Mouse (Mus musculus) adrenal gland, adult 2 months (tissue): Measurements from ENCODE around the gene Cdh13. TPM values are rescaled to one million over a fixed set of nuclear protein-coding genes. Genes with fewer than 3 reads are reported as not detected.

ENCODE experiments used
- DNase-seq: peaks from one replicate; pipeline ENCODE4 v3.0.0; 2021
- long read RNA-seq: library from polyadenylated mRNA; stranded (forward); transcript quantifications from one replicate; pipeline ENCODE4 v2.0.0, GENCODE M21; 2021
- polyA plus RNA-seq: library from polyadenylated mRNA; depleted of rRNA; stranded (reverse); fragments of >200 nt; gene quantifications from 2 replicates; pipeline ENCODE4 v1.2.3, GENCODE M21; 2012; rRNA removed
- total RNA-seq, 2 experiments: library from RNA; stranded (reverse); gene quantifications; 2 replicates each; pipeline ENCODE4 v1.2.3; 2021

The Cdh13 gene
- 1 to 10 TPM; 5.3 to 8.1 TPM for total RNA-seq
- polyA plus RNA-seq: 8.7 and 9.2 TPM in 2 replicates
- long read RNA-seq, partial matches to known transcripts: 4 of 5 reads
- long read RNA-seq, other reads (novel, unspliced or antisense): 1 of 5 reads

GRCm38 (mm10) chr8:118283600-118284111 is at the start of gene Cdh13:
Cdh13 (plus strand) TSS chr8:118283733.
- peak; percentile 53 for DNase-seq

- DNase-seq: no peak
Measured at GRCm38 (mm10) chr8:118235626-118236025, 47.9 kb upstream of the Cdh13 start.

GRCm38 (mm10) chr8:118237150-118237620 is 46.3 kb upstream of the Cdh13 start:
- DNase-seq: peak; percentile 88

- DNase-seq: peak; percentile 45
Measured at GRCm38 (mm10) chr8:118238156-118238555, 45.4 kb upstream of the Cdh13 start.

- peak; percentile 75 for DNase-seq
Measured at GRCm38 (mm10) chr8:118239186-118239585, 44.3 kb upstream of the Cdh13 start.

- DNase-seq: no peak
Measured at GRCm38 (mm10) chr8:118249319-118249718, 34.2 kb upstream of the Cdh13 start.

- no peak for DNase-seq
Measured at GRCm38 (mm10) chr8:118249923-118250322, 33.6 kb upstream of the Cdh13 start.

GRCm38 (mm10) chr8:118263117-118263516 is 20.4 kb upstream of the Cdh13 start:
- DNase-seq: no peak

- no peak for DNase-seq
Measured at GRCm38 (mm10) chr8:118270751-118271402, 12.7 kb upstream of the Cdh13 start.

GRCm38 (mm10) chr8:118272493-118272892 is 11.0 kb upstream of the Cdh13 start:
- DNase-seq: no peak

GRCm38 (mm10) chr8:118274243-118274642 is 9.3 kb upstream of the Cdh13 start:
- DNase-seq: no peak

GRCm38 (mm10) chr8:118274688-118275087 is 8.8 kb upstream of the Cdh13 start:
- DNase-seq: peak; percentile 78

GRCm38 (mm10) chr8:118284112-118285029 is 838 bp downstream of the Cdh13 start:
- DNase-seq: peak; percentile 54

GRCm38 (mm10) chr8:118285596-118286281 is 2.2 kb downstream of the Cdh13 start:
- DNase-seq: no peak

GRCm38 (mm10) chr8:118286282-118287180 is 3.0 kb downstream of the Cdh13 start:
- no peak for DNase-seq

GRCm38 (mm10) chr8:118287496-118287895 is 4.0 kb downstream of the Cdh13 start:
- DNase-seq: no peak

GRCm38 (mm10) chr8:118288259-118288952 is 4.9 kb downstream of the Cdh13 start:
- no peak for DNase-seq

GRCm38 (mm10) chr8:118289091-118289490 is 5.6 kb downstream of the Cdh13 start:
- no peak for DNase-seq

GRCm38 (mm10) chr8:118289525-118289924 is 6.0 kb downstream of the Cdh13 start:
- DNase-seq: no peak

GRCm38 (mm10) chr8:118290266-118290665 is 6.7 kb downstream of the Cdh13 start:
- DNase-seq: no peak
